ENCODE assay signal across 8 mouse cellular contexts in the genomic region with DNA sequence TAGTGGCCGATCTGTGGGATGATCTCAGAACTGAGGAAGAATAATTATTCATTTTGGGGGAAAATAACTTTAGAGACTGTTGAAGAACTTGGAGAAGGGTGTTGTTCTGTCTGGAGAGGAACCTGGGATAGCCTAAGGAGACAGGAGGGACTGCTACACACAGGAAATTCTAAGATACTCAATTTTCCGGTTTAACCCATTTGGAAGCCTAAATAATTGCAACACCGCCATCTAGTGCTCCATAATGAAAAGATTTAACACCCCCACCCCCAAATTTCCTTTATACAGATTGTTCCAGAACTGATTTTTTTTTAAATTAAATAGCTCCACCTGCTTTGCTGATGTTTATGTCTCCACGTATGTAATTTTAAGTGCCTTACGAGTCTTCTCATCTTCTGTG.
A peak's percentile ranks its signal among the peaks of the same experiment; 100 is the strongest.
DNase-seq lines count a peak whose midpoint lies in the region; ATAC-seq lines count a peak whose summit lies in the region.

No protein-coding gene starts in this region.

- H3K27me3 ChIP-seq in forebrain, embryonic 14.5 days (replicated peaks; ENCODE audit: control insufficient read depth, insufficient read depth, low read length), result no peaks in the 10 kb centered on the region
- H3K27me3 ChIP-seq in forebrain, embryonic 11.5 days (ENCODE audit: control insufficient read depth, insufficient read depth, low read length), result no peaks in the 10 kb centered on the region

- H3K4me3 ChIP-seq in forebrain, embryonic 14.5 days (ENCODE audit: low read depth, low read length), result no peak overlapping the region
- no peak overlapping the region for H3K4me3 ChIP-seq in forebrain, embryonic 11.5 days (ENCODE audit: low read depth, low read length)

- no peak; the same call in 1 of the 2 replicates for ATAC-seq in forebrain, embryonic 14.5 days
- no peak for ATAC-seq in forebrain, embryonic 11.5 days (replicated peaks; ENCODE audit: low FRiP score)
- no peak for ATAC-seq in CD4-positive, CD25-positive, alpha-beta regulatory T cell, adult 4 months

- H3K4me2 ChIP-seq in forebrain, embryonic 14.5 days (ENCODE audit: low read length), result no peak overlapping the region
- H3K4me2 ChIP-seq in forebrain, embryonic 11.5 days (ENCODE audit: low read depth, low read length, severe bottlenecking), result no peak overlapping the region

- H3K27ac ChIP-seq in forebrain, embryonic 14.5 days (ENCODE audit: low read depth, low read length), result no peak overlapping the region
- no peak overlapping the region for H3K27ac ChIP-seq in forebrain, embryonic 11.5 days (ENCODE audit: low read depth, low read length)

- intact Hi-C loops in left cerebral cortex, postnatal 14 days (cut with DNase I), result loop anchor here (5.0 to 10.0 kb wide), 3 partner anchors 161 to 841 kb away; a partner anchor contains a TSS
- intact Hi-C loops in left cerebral cortex, postnatal 36 days (cut with DNase I), result loop anchor here (1.0 kb wide), 1 partner anchor 242 kb away; no protein-coding TSS in a partner anchor

- DNase-seq in forebrain, embryonic 14.5 days (ENCODE audit: low spot score), result peak; percentile 62
- DNase-seq in forebrain, embryonic 11.5 days (ENCODE audit: low spot score), result no peak
- peak; percentile 17 to 32 for DNase-seq in left cerebral cortex, postnatal 14 days (ENCODE audit: low spot score in 2 of 2)
- DNase-seq in left cerebral cortex, postnatal 36 days (ENCODE audit: low spot score in 2 of 2), result no peak
- DNase-seq in MEL-GATA-1-ER (ENCODE audit: extremely low read depth, low read depth), result peak; percentile 2
- peak; percentile 19 for DNase-seq in forelimb bud, embryonic 11.5 days (ENCODE audit: low read depth, low spot score)
- DNase-seq in urinary bladder, postnatal 10 days (ENCODE audit: low spot score), result no peak

- no peaks in the 10 kb centered on the region for H3K36me3 ChIP-seq in forebrain, embryonic 14.5 days (ENCODE audit: control insufficient read depth, insufficient read depth, low read length)
- H3K36me3 ChIP-seq in forebrain, embryonic 11.5 days (ENCODE audit: control insufficient read depth, insufficient read depth, low read length), result no peaks in the 10 kb centered on the region

- no peak overlapping the region for H3K9ac ChIP-seq in forebrain, embryonic 14.5 days (ENCODE audit: low read length)
- no peak overlapping the region for H3K9ac ChIP-seq in forebrain, embryonic 11.5 days (ENCODE audit: low read length)

- WGBS in forebrain, embryonic 14.5 days, result 48% methylated on average over 5 of the region's 5 CpGs
- 44% methylated on average over 5 of the region's 5 CpGs for WGBS in forebrain, embryonic 11.5 days

- H3K9me3 ChIP-seq in forebrain, embryonic 14.5 days (replicated peaks; ENCODE audit: control insufficient read depth, low read length), result no peaks in the 10 kb centered on the region
- H3K9me3 ChIP-seq in forebrain, embryonic 11.5 days (ENCODE audit: control insufficient read depth, low read length), result no peaks in the 10 kb centered on the region

- H3K4me1 ChIP-seq in forebrain, embryonic 14.5 days (ENCODE audit: control insufficient read depth, insufficient read depth, low read length), result no peaks in the 10 kb centered on the region
- H3K4me1 ChIP-seq in forebrain, embryonic 11.5 days (replicated peaks; ENCODE audit: control insufficient read depth, insufficient read depth, low read length), result no peaks in the 10 kb centered on the region

Comparison
In these comparisons a context has a peak if more than half of its experiments do, and no peak if none do; other contexts are left out.
1. DNase-seq: peak in forebrain, embryonic 14.5 days (single experiment), left cerebral cortex, postnatal 14 days (2 of 2), MEL-GATA-1-ER (single experiment) and forelimb bud, embryonic 11.5 days (single experiment); none in forebrain, embryonic 11.5 days (single experiment), left cerebral cortex, postnatal 36 days (0 of 2) and urinary bladder, postnatal 10 days (single experiment).